Mouse (Mus musculus) small intestine, adult 10 weeks (tissue): ENCODE results near the gene Map3k13. TPM values are rescaled to one million over a fixed set of nuclear protein-coding genes. Genes with fewer than 3 reads are reported as not detected.

Experiments
- polyA plus RNA-seq: library from polyadenylated mRNA; stranded (reverse); fragments of 350-450 nt; fragmentation: Illumina TruSeq; extraction: RNeasy Lipid Tissue Mini Kit (QIAGEN cat#74804); gene quantifications from one replicate; pipeline ENCODE4 v1.2.3, GENCODE M21; 2014; ENCODE audit warnings: low replicate concordance

Map3k13 gene
- polyA plus RNA-seq: 21.2 TPM

DNA sequence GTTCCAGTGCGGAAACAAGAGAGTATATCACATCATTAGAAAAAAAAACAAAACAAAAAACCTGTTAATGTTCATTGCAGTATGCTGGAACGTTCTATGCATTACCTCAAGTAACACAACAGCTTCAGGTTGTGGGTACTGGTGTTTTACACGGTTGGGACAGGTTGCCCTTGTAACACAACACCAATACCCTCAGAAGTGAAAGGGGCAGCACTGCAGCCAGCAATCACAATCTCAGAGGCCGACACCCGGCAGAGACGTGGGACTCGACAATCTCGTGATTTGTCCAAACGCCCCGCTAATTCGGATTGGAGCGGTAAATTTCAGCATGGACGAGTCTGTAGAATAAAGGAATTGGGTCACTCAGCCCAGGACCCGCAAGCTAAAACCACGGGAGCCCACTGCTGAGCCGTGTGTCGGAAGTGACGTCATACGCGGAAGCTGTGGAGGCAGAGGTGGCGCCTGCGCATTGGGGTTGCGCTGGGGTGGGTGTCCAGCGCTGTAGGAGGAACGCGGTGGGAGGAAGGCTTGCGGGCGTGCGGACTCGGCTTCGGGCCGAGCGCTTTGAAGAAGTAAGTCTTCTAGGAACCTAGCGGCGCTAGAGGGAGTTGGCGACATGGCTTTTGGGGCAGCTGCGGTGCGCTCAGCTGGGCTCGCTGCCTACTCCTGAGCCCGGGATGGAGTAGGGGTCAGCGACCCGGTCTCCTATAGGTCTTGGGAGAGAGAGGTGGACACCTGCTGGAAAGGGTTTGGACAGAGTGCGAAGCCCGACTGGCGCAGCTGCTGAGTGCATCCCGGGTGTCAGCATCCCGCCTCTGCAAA, at the start of gene Map3k13:
Map3k13 (plus strand) TSS at position 472 of the 822 bp plus-strand sequence.

DNA sequence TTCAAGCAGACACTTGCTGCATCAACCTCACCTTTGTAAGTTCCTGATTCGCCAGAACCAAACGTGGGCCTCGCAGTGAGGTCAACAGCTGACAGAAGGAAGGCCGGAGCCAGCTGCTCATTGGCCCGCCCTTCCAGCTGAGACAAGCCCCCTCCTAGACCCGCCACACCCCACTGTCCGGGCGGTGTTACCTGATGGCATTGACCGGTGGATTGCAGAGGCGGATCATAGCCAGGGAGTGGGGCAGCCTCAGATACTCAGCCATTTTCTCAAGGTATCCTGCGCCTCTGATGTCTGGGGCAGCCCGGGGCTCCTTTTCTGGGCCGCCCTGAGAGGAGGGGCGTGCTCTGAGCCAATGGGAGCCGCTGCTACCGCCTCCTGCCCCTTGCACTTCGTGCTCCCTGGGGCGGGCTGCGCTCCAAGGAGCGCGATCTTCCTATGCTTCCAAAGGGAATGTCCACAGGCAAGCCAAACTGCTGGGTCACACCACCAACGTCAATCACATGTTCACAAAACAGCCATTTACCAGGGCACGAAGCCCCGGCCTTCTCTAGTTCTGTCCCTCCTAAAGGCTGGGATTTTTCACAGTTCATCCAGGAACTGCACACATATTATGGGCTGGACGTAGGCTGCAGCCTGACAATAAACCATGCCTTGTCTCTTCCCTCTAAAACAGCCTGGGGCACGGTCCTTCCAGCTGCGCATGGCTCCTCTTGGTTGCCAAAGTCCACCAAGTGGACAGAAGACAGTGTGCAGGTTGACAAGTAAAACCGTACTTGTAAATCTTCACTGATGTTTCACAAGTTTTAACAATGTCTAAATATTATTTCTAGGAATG, 6.4 kb upstream of the Map3k13 start, which contains the start of gene Ehhadh:
Ehhadh (minus strand) TSS at position 292 of the 838 bp plus-strand sequence.

DNA sequence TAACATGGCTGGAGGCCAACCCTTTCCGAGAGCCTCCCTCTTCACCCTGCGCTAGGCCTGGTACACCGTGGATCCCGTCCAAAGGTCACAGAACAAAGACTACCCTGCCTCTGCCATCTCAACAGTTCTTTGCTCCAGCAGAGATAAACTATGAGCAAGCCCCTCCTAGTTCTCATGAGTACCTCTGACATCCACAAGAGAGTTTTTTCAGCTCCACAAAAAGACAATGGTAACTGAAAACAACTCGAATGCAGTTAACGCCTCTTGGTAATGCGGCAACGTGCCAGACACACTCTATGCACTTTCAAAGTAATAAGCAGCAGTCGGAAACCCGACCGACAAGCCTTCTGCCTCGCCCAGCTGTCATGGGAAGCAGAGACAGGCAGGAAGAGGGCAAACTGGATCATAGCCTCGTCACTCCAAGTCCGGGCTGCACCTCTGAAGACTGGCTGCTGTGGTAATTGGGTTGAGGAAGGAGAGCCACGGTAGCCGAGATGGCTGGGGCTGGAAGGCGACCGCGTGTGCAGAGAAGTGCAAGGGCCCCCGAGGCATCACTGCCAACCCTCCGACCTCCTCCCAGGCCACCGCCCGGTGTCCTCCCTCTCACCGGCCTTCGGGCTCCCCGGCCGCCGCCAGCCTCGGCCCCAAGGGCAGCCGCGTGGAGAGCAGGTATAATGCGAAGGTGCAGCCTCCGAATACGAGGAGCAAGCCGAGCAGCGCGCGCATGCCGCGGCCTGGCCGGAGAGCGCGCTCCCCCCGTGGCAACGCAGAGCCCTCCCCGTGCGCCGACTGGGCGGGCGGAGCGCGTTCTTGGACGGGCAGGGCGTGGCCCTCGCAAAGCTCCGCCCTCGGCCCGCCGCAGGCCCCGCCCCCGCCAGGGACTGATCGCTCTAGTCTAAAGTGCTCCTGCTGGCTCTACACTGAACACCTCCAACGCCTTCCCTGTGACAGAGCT, 152.9 kb downstream of the Map3k13 start, which contains the start of gene Tmem41a:
Tmem41a (minus strand) TSS at position 792 of the 955 bp plus-strand sequence.

Other genes with a start within 250 kb of the Map3k13 start
- gene 2510009E07Rik, start 99.7 kb upstream of the Map3k13 start, polyA plus RNA-seq: 13.6 TPM
- gene Ehhadh, start 6.5 kb upstream of the Map3k13 start, polyA plus RNA-seq: 223 TPM
- gene Tmem41a, start 153.2 kb downstream of the Map3k13 start, polyA plus RNA-seq: 25.8 TPM
- 27.1 TPM for gene Liph, start 201.3 kb downstream of the Map3k13 start, polyA plus RNA-seq
- 76.6 TPM for gene Senp2, start 215.1 kb downstream of the Map3k13 start, polyA plus RNA-seq